Mouse (Mus musculus): ENCODE data around the gene Trim43a.
"Not testable (repeated sequence)": the region's sequence is repeated elsewhere in the genome, so short reads cannot be mapped to it uniquely, and the experiment has no call there.

DNA sequence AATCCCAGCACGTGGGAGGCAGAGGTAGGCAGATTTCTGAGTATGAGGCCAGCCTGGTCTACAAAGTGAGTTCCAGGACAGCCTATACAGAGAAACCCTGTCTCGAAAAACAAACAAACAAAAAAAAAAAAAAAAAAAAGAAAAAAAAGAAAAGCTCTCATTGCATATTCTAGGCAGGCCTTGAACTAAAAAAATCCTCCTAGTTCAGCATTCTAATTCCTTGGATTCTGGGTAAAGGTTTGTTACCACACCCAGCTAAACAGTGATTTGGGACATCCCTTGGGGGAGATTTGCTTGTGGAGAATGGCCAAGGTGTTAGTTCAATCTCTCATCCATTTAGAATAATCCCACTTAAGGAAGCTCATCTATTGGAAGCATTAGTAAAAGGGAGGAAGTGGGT, at the start of gene Trim43a:
- TF ChIP-seq CTCF (IDR thresholded peaks at IDR 0.05); EP300 (IDR thresholded peaks at IDR 0.05; ENCODE audit: insufficient read depth, low read depth, low read length); POLR2A (IDR thresholded peaks at IDR 0.05; ENCODE audit: insufficient read depth, low read depth, low read length): not testable (repeated sequence)
